Mouse (Mus musculus): ENCODE data around the gene Gm44790. TPM values are rescaled to one million over a fixed set of nuclear protein-coding genes. Genes with fewer than 3 reads are reported as not detected.

Gene Gm44790
- polyA plus RNA-seq, 1 experiment from 2014 or later, result not detected

DNA sequence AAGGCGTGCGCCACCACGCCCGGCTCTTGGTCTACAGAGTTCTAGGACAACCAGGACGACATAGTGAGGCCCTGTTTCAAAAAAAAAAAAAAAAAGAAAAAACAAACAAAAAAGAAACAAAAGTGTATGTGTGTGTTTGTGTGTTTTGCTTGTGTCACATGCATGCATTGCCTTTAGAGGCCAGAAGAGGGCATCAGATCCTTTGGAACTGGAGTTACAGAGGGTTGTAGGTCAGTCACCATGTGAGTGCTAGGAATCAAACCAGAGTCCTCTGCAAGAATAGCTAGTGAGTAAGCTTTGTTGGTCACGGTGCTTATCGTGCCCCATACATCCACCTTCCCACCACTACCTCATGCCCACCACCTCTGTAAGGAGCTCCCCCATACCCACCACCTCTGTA, 68.3 kb downstream of the Gm44790 start:
- Histone ChIP-seq H3K9ac (no peak overlapping the region), H3K9me3 (no peaks in the 10 kb centered on the region), H3K4me2 (replicated peaks) (no peak overlapping the region), H3K4me3 (no peak overlapping the region), H3K27ac (no peak overlapping the region), H3K36me3 (no peaks in the 10 kb centered on the region), H3K4me1 (peaks cover 29% of the 10 kb centered on the region), H3K27me3 (no peaks in the 10 kb centered on the region)
- WGBS, result 94% methylated on average over 7 of the region's 7 CpGs
- ATAC-seq (ENCODE audit: insufficient number of reproducible peaks, insufficient read depth, low FRiP score, low TSS enrichment), result no peak

Other genes with a start within 250 kb of the Gm44790 start
- 3.1 and 3.6 TPM in 2 replicates for gene Tgfa, start 231.4 kb upstream of the Gm44790 start, polyA plus RNA-seq (2016; fragmentation: Nextera tagmentation; extraction: Ambion mirVana)
- 132 and 137 TPM in 2 replicates for gene Fam136a, start 61.0 kb upstream of the Gm44790 start, polyA plus RNA-seq (2016; fragmentation: Nextera tagmentation; extraction: Ambion mirVana)
- 637 and 711 TPM in 2 replicates for gene Snrpg, start 55.4 kb upstream of the Gm44790 start, polyA plus RNA-seq (2016; fragmentation: Nextera tagmentation; extraction: Ambion mirVana)
- gene Pcyox1, start 29.5 kb upstream of the Gm44790 start, polyA plus RNA-seq (2016; fragmentation: Nextera tagmentation; extraction: Ambion mirVana), result 85.3 and 86.4 TPM in 2 replicates
- 318 and 338 TPM in 2 replicates for gene Tia1, start 22.4 kb upstream of the Gm44790 start, polyA plus RNA-seq (2016; fragmentation: Nextera tagmentation; extraction: Ambion mirVana)
- gene C87436, start 11.7 kb downstream of the Gm44790 start, polyA plus RNA-seq (2016; fragmentation: Nextera tagmentation; extraction: Ambion mirVana), result 27.0 and 30.3 TPM in 2 replicates
- 537 and 549 TPM in 2 replicates for gene Pcbp1, start 99.7 kb downstream of the Gm44790 start, polyA plus RNA-seq (2016; fragmentation: Nextera tagmentation; extraction: Ambion mirVana)
- 1.7 and 2.1 TPM in 2 replicates for gene Asprv1, start 201.5 kb downstream of the Gm44790 start, polyA plus RNA-seq (2016; fragmentation: Nextera tagmentation; extraction: Ambion mirVana)
- gene Mxd1, start 242.5 kb downstream of the Gm44790 start, polyA plus RNA-seq (2016; fragmentation: Nextera tagmentation; extraction: Ambion mirVana), result 17.9 and 18.6 TPM in 2 replicates